Mouse (Mus musculus) neural tube, embryonic 14.5 days (tissue): Measurements from ENCODE around the gene Ap3m1. TPM values are rescaled to one million over a fixed set of nuclear protein-coding genes. Genes with fewer than 3 reads are reported as not detected.

Experiments used
- ATAC-seq: fragments of 200-750 bp; cut with Nextera tagmentation; 2 replicates; pipeline ENCODE4 v1.8.0; 2017; ENCODE audit warnings: low read depth, mild to moderate bottlenecking, moderate TSS enrichment, moderate library complexity
- H3K27ac ChIP-seq: fragments of 300-500 bp; sonication (generic); 2 replicates; pipeline ENCODE4 v1.5.1; 2014; ENCODE audit warnings: low read depth, mild to moderate bottlenecking, control low read depth, low read length, moderate library complexity, mixed read lengths
- H3K27me3 ChIP-seq: fragments of 300-500 bp; sonication (generic); 2 replicates; pipeline ENCODE4 v1.6.1; 2014; ENCODE audit warnings: low read length; ENCODE audit not compliant: control insufficient read depth, insufficient read depth
- H3K36me3 ChIP-seq: fragments of 300-500 bp; sonication (generic); 2 replicates; pipeline ENCODE4 v1.6.1; 2014; ENCODE audit warnings: low read length, mixed read lengths; ENCODE audit not compliant: control insufficient read depth, insufficient read depth
- H3K4me1 ChIP-seq: fragments of 300-500 bp; sonication (generic); 2 replicates; pipeline ENCODE4 v1.6.1; 2014; ENCODE audit warnings: low read length; ENCODE audit not compliant: control insufficient read depth, insufficient read depth
- H3K4me2 ChIP-seq: fragments of 300-500 bp; sonication (generic); 2 replicates; pipeline ENCODE4 v1.6.1; 2014; ENCODE audit warnings: mild to moderate bottlenecking, low read depth, low read length, control low read depth
- H3K4me3 ChIP-seq: fragments of 300-500 bp; sonication (generic); 2 replicates; pipeline ENCODE4 v1.5.1; 2014; ENCODE audit warnings: low read depth, low read length, control low read depth, mixed read lengths
- H3K9ac ChIP-seq: fragments of 300-500 bp; sonication (generic); replicated peaks from 2 replicates; pipeline ENCODE4 v1.6.1; 2014; ENCODE audit warnings: low read depth, mild to moderate bottlenecking, control low read depth, low read length, mixed read lengths
- H3K9me3 ChIP-seq: fragments of 300-500 bp; sonication (generic); 2 replicates; pipeline ENCODE4 v1.6.1; 2016; ENCODE audit warnings: low read length; ENCODE audit not compliant: control insufficient read depth
- WGBS: fragments of 180-500 bp; shearing (Covaris S2); extraction: QIAGEN DNeasy Blood & Tissue Kit; methylation state at CpG from one replicate; pipeline ENCODE4 v1.1.7; 2014; 5-methylcytosine and 5-hydroxymethylcytosine counted together
- polyA plus RNA-seq: library from polyadenylated mRNA; unstranded; fragments of >200 nt; fragmentation: Nextera tagmentation; extraction: Ambion mirVana; gene quantifications from 2 replicates; pipeline ENCODE4 v1.2.1, GENCODE M21; 2014

Gene Ap3m1
- polyA plus RNA-seq, 1 experiment from 2014 or later = 95.6 TPM

GRCm38 (mm10) chr14:21034791-21035190 is 17.5 kb downstream of the Ap3m1 start:
- H3K9ac ChIP-seq = no peak overlapping the region
- H3K4me2 ChIP-seq = no peak overlapping the region
- no peak overlapping the region for H3K27ac ChIP-seq
- H3K4me1 ChIP-seq = no peaks in the 10 kb centered on the region
- WGBS = 92% methylated on average over 3 of the region's 3 CpGs
- peaks cover 36% of the 10 kb centered on the region for H3K36me3 ChIP-seq
- ATAC-seq = no peak
- H3K27me3 ChIP-seq = no peaks in the 10 kb centered on the region
- H3K9me3 ChIP-seq = no peaks in the 10 kb centered on the region
- no peak overlapping the region for H3K4me3 ChIP-seq

DNA sequence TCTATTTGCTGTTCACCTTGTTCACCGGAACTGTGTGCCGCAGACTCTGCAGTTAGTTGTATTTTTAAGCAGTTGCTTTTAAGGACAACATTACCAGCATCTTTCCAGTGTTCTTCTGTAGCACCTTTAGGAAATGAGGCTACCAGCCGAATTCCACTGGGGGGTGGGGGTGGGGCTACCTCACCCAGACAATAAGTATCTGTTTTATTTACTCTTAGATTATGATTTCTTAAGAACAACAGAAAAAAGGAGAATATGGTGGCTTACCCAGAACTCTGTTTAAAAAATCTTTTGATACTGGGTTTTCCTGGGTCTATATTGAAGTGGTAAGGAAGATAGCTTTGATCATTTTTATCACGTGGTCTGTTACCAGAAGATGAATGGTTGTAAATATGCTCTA is 18.0 kb downstream of the Ap3m1 start:
- H3K36me3 ChIP-seq = peaks cover 33% of the 10 kb centered on the region

GRCm38 (mm10) chr14:21031783-21032511 is 20.4 kb downstream of the Ap3m1 start:
- Histone ChIP-seq H3K27me3 (no peaks in the 10 kb centered on the region), H3K4me1 (no peaks in the 10 kb centered on the region), H3K27ac (no peak overlapping the region), H3K9me3 (no peaks in the 10 kb centered on the region), H3K4me3 (no peak overlapping the region), H3K9ac (no peak overlapping the region), H3K36me3 (peaks cover 20% of the 10 kb centered on the region), H3K4me2 (no peak overlapping the region)
- 51% methylated on average over 6 of the region's 6 CpGs for WGBS
- ATAC-seq = peak; percentile 21; the same call in 1 of the 2 replicates

More for the DNA sequence above, 18.0 kb downstream of the Ap3m1 start:
- no peaks in the 10 kb centered on the region for H3K9me3 ChIP-seq
- H3K9ac ChIP-seq = no peak overlapping the region
- no peak overlapping the region for H3K27ac ChIP-seq
- no peak for ATAC-seq
- H3K4me3 ChIP-seq = no peak overlapping the region
- H3K4me1 ChIP-seq = no peaks in the 10 kb centered on the region
- H3K4me2 ChIP-seq = no peak overlapping the region
- H3K27me3 ChIP-seq = no peaks in the 10 kb centered on the region
- 88% methylated on average over 4 of the region's 4 CpGs for WGBS

DNA sequence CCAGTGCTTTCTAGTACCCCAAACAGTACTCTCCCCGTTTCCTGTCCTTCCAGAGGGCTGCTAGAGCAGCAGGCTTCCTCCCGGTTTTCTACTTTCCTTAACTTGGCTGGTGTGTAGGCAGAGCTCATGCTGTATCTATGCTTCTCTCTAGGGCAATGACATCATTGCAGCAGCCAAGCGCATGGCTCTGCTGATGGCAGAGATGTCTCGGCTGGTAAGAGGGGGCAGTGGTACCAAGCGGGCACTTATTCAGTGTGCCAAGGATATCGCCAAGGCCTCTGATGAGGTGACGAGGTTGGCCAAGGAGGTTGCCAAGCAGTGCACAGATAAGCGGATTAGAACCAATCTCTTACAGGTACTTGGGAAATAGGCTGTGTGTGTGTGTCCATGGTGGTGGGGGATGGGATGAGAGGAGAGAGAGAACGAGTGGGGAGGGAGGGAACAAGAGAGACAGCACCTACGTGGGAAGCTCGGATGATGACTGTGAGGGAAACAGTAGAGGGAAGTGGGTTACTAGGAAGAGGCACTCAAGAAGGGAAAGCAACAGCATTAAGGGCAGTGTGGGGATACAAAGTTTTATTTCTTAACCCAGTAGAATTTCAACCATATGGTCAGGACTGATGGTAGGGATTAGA is 23.2 kb downstream of the Ap3m1 start:
- Histone ChIP-seq H3K4me1 (no peaks in the 10 kb centered on the region), H3K27me3 (no peaks in the 10 kb centered on the region), H3K4me3 (no peak overlapping the region), H3K27ac (no peak overlapping the region), H3K9ac (no peak overlapping the region), H3K9me3 (no peaks in the 10 kb centered on the region), H3K4me2 (no peak overlapping the region), H3K36me3 (peaks cover 13% of the 10 kb centered on the region)
- WGBS = 93% methylated on average over 11 of the region's 11 CpGs
- ATAC-seq = no peak

DNA sequence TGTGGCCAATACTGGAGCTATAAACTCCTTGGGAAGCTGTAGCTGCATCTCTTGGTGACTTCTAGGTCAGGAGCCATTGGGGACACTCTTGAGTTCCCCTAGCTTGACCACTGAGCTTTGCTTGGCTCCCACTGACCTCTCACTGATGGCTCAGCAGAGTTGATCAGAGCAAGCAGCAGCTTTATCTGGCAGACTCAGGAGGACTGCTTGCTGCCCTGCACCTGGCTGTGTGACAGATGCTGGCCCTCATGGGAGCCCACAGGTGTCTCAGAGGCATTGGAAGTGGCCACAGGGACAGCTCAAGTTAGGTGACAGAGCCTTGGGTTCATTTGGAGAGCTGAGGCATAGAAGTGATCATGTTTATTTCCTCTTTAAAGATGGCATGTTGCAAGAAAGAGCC is 24.8 kb downstream of the Ap3m1 start:
- ATAC-seq = no peak
- no peaks in the 10 kb centered on the region for H3K9me3 ChIP-seq
- no peaks in the 10 kb centered on the region for H3K27me3 ChIP-seq
- H3K9ac ChIP-seq = no peak overlapping the region
- H3K4me2 ChIP-seq = no peak overlapping the region
- no peaks in the 10 kb centered on the region for H3K4me1 ChIP-seq
- no peak overlapping the region for H3K27ac ChIP-seq
- peaks cover 16% of the 10 kb centered on the region for H3K36me3 ChIP-seq
- no peak overlapping the region for H3K4me3 ChIP-seq

DNA sequence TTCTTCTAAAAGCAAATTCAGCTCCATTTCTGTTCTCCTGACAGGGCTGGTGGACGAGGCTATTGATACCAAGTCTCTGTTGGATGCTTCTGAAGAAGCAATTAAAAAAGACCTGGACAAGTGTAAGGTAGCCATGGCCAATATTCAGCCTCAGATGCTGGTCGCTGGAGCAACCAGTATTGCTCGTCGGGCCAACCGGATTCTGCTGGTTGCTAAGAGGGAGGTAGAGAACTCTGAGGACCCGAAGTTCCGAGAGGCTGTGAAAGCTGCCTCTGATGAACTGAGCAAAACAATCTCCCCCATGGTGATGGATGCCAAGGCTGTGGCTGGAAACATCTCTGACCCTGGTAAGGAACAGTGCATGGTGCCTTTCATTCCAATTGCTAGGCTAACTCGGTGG is 31.9 kb downstream of the Ap3m1 start:
- Histone ChIP-seq H3K27me3 (no peaks in the 10 kb centered on the region), H3K9me3 (no peaks in the 10 kb centered on the region), H3K36me3 (peaks cover 29% of the 10 kb centered on the region), H3K9ac (no peak overlapping the region), H3K27ac (no peak overlapping the region), H3K4me1 (no peaks in the 10 kb centered on the region), H3K4me3 (no peak overlapping the region), H3K4me2 (no peak overlapping the region)
- no peak for ATAC-seq
- WGBS = 90% methylated on average over 8 of the region's 8 CpGs

GRCm38 (mm10) chr14:21018977-21019376 is 33.3 kb downstream of the Ap3m1 start:
- Histone ChIP-seq H3K9ac (no peak overlapping the region), H3K9me3 (no peaks in the 10 kb centered on the region), H3K4me1 (no peaks in the 10 kb centered on the region), H3K36me3 (peaks cover 21% of the 10 kb centered on the region; the same call in 1 of the 2 replicates), H3K4me2 (no peak overlapping the region), H3K27ac (no peak overlapping the region), H3K27me3 (no peaks in the 10 kb centered on the region), H3K4me3 (no peak overlapping the region)
- peak; percentile 69; the same call in 1 of the 2 replicates for ATAC-seq
- 47% methylated on average over 3 of the region's 3 CpGs for WGBS

- WGBS = 93% methylated on average over 5 of the region's 5 CpGs
- Histone ChIP-seq H3K36me3 (peaks cover 19% of the 10 kb centered on the region; the same call in 1 of the 2 replicates), H3K4me3 (no peak overlapping the region), H3K9ac (no peak overlapping the region), H3K4me1 (no peaks in the 10 kb centered on the region), H3K27me3 (no peaks in the 10 kb centered on the region), H3K9me3 (no peaks in the 10 kb centered on the region), H3K4me2 (no peak overlapping the region), H3K27ac (no peak overlapping the region)
- no peak for ATAC-seq
Observed at GRCm38 (mm10) chr14:21017871-21018270, 34.4 kb downstream of the Ap3m1 start.

DNA sequence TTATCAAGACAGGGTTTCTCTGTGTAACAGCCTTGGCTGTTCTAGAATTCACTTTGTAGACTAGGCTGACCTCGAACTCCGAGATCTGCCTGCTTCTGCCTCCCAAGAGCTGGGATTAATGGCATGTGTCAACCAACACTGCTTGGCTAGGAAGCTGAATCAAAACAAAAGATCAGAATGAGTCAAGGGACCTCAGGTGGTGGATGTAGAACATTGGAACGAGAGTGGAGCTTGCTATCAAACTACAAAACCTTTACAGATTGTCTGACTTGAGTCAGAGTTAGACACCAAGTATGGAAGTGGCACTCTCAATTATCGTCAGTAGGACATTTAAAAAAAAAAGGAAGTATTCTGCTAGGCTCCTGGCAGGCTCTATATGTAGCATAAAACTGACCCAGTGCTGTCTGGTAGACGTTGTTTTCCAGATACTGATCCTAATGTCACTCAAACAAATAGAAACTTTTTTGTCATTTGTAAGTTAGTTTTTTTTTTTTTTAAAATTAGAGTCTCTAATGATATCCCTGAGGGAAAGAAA is 38.4 kb downstream of the Ap3m1 start:
- Histone ChIP-seq H3K4me1 (no peaks in the 10 kb centered on the region), H3K9ac (no peak overlapping the region), H3K27me3 (no peaks in the 10 kb centered on the region), H3K9me3 (no peaks in the 10 kb centered on the region), H3K27ac (no peak overlapping the region), H3K4me3 (no peak overlapping the region), H3K4me2 (no peak overlapping the region), H3K36me3 (peaks cover 15% of the 10 kb centered on the region; the same call in 1 of the 2 replicates)
- ATAC-seq = no peak
- 90% methylated on average over 5 of the region's 5 CpGs for WGBS
